Mouse (Mus musculus) neutrophil, adult 5-6 weeks (primary cell): Measurements from ENCODE around the gene Zbtb11. TPM values are rescaled to one million over a fixed set of nuclear protein-coding genes. Genes with fewer than 3 reads are reported as not detected.
A peak's percentile ranks its signal among the peaks of the same experiment; 100 is the strongest.
"Not testable (repeated sequence)": the region's sequence is repeated elsewhere in the genome, so short reads cannot be mapped to it uniquely, and the experiment has no call there.

Source experiments
- ATAC-seq: fragments of 151-379, 151-347 bp; 2 replicates; pipeline ENCODE4 v1.8.0; 2017; ENCODE audit warnings: mild to moderate bottlenecking, moderate TSS enrichment; ENCODE audit not compliant: insufficient number of reproducible peaks, poor library complexity, low FRiP score, severe bottlenecking; ENCODE audit errors: extremely low read depth
- total RNA-seq: library from RNA; stranded (forward); fragments of 200-1000 nt; gene quantifications from 2 replicates; pipeline ENCODE4 v1.2.3, GENCODE M21; 2017

The Zbtb11 gene
- total RNA-seq, 1 experiment from 2014 or later: 49.8 TPM

- ATAC-seq: peak; percentile 6; the same call in 1 of the 2 replicates
Measured at GRCm38 (mm10) chr16:56028722-56029551, 55.3 kb downstream of the Zbtb11 start.

GRCm38 (mm10) chr16:56029661-56030082 lies 56.0 kb downstream of the Zbtb11 start, which contains the start of gene Pcnp:
Gene Pcnp (minus strand): TSS chr16:56029739.
- ATAC-seq: peak; percentile 99

- no peak for ATAC-seq
Measured at GRCm38 (mm10) chr16:56034566-56034965, 60.9 kb downstream of the Zbtb11 start.

GRCm38 (mm10) chr16:56036501-56036900 lies 62.8 kb downstream of the Zbtb11 start:
- ATAC-seq: no peak

GRCm38 (mm10) chr16:56037138-56038010 lies 63.7 kb downstream of the Zbtb11 start, which contains the start of gene Trmt10c:
Gene Trmt10c (minus strand): TSS chr16:56037819.
- ATAC-seq: peak; percentile 98

- no peak for ATAC-seq
Measured at GRCm38 (mm10) chr16:56038090-56038489, 64.4 kb downstream of the Zbtb11 start.

- ATAC-seq: not testable (repeated sequence)
Measured at GRCm38 (mm10) chr16:56048038-56048437, 74.4 kb downstream of the Zbtb11 start, which contains the start of gene Senp7. Gene Senp7 (plus strand): TSS chr16:56048338.

GRCm38 (mm10) chr16:56055911-56056310 lies 82.2 kb downstream of the Zbtb11 start:
- no peak for ATAC-seq

- ATAC-seq: no peak
Measured at GRCm38 (mm10) chr16:56056944-56057590, 83.4 kb downstream of the Zbtb11 start.

GRCm38 (mm10) chr16:56058151-56058550 lies 84.5 kb downstream of the Zbtb11 start:
- no peak for ATAC-seq

Other genes with a start within 250 kb of the Zbtb11 start
- 138 and 154 TPM in 2 replicates for gene Nfkbiz, start 135.0 kb upstream of the Zbtb11 start, total RNA-seq
- 16.8 and 16.9 TPM in 2 replicates for gene Nxpe3, start 78.6 kb upstream of the Zbtb11 start, total RNA-seq
- gene Cep97, start 39.0 kb upstream of the Zbtb11 start, total RNA-seq: 20.9 and 23.3 TPM in 2 replicates
- gene Rpl24, start 7.6 kb upstream of the Zbtb11 start, total RNA-seq: 417 and 420 TPM in 2 replicates
- gene Pcnp, start 55.9 kb downstream of the Zbtb11 start, total RNA-seq: 87.3 and 91.0 TPM in 2 replicates
- 25.3 and 25.5 TPM in 2 replicates for gene Trmt10c, start 63.9 kb downstream of the Zbtb11 start, total RNA-seq
- 107 and 127 TPM in 2 replicates for gene Senp7, start 74.5 kb downstream of the Zbtb11 start, total RNA-seq
- gene Impg2, start 230.4 kb downstream of the Zbtb11 start, total RNA-seq: 3.4 and 4.1 TPM in 2 replicates